Mouse (Mus musculus): ENCODE measurements around the gene Srbd1.

- TF ChIP-seq POLR2A (IDR thresholded peaks at IDR 0.05; ENCODE audit: extremely low read depth, insufficient read depth, low read length) (no peak), CTCF (IDR thresholded peaks at IDR 0.05; ENCODE audit: extremely low read depth, insufficient read depth, low read length) (no peak)
These were observed 200.9 kb downstream of the Srbd1 start for GRCm38 (mm10) chr17:85943994-85944640.

Data from cortical plate, adult 2 months (tissue).